1 mouse cellular context compared by ENCODE assay signal in genomic region chr1:180976110-180976679, GRCm38 (mm10).
TF ChIP-seq lines count a peak whose summit lies in the region.

No protein-coding gene starts in this region.

TF ChIP-seq in CH12.LX, 34 proteins besides CTCF, POLR2A, EP300 and RAD21:
- TF ChIP-seq SMC3 (IDR thresholded peaks at IDR 0.05; ENCODE audit: low read depth, low read length) (peak; percentile 75), MXI1 (IDR thresholded peaks at IDR 0.05; ENCODE audit: low read depth, low read length) (no peak)
